Mouse (Mus musculus) gastrocnemius, postnatal 4 days (tissue): ENCODE results near the gene Sytl1. TPM values are rescaled to one million over a fixed set of nuclear protein-coding genes. Genes with fewer than 3 reads are reported as not detected.

Source experiments
- DNase-seq, 2 experiments: peaks; one replicate each; pipeline ENCODE4 v3.0.0; 2021 to 2022; ENCODE audit warnings: low spot score in 2 of 2, mixed read lengths in 2 of 2
- total RNA-seq, 2 experiments: library from RNA; stranded (reverse); gene quantifications; 2 replicates each; pipeline ENCODE4 v1.2.3; 2021

The Sytl1 gene
- total RNA-seq, 2 experiments from 2014 or later: 1.0 TPM

GRCm38 (mm10) chr4:133281513-133281912 lies 18.6 kb upstream of the Sytl1 start:
- DNase-seq: no peak

DNA sequence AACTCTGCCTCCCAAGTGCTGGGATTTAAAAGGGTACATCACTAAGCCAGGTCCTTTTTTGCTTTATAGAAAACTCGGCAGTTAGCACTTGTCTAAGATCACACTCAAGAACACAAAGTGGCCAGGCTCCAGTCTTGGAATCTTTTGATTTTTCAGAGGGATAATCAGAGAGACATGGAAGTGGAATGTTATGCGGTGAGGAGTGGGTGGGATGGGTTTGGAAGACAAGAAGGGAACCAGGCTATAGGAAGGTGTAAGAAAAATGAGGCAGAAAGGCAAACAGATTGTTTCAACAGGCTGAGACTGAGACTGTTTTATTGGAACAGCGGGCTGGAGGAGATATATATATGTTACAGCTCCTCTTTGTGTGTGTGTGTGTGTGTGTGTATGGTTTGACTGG lies 15.6 kb upstream of the Sytl1 start:
- DNase-seq: no peak

GRCm38 (mm10) chr4:133278067-133278466 lies 15.2 kb upstream of the Sytl1 start:
- DNase-seq: no peak

GRCm38 (mm10) chr4:133277104-133278026 lies 14.5 kb upstream of the Sytl1 start, which contains the start of gene Tmem222:
Tmem222 (minus strand) TSS chr4:133277792.
- DNase-seq: peak; percentile 89 to 93

DNA sequence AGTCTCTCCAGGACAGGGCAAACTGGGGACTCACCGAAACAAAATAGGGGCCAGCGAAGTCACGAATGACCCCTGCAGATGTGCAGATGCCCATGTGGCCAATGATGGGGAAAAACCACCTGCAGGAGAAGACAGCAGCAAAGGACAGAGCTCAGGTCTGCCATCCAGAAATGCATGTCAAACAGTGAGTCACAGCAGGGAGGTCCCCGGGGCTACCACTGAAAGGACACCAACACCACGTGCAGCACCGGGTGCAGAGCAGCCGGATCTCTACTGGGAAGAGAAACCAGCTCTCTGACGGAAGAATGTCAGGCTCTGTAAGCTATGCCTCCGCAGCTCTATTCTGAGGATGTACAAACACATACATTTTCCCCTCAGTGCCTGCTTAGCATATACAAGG lies 8.0 kb upstream of the Sytl1 start:
- DNase-seq: no peak

GRCm38 (mm10) chr4:133269596-133269995 lies 6.7 kb upstream of the Sytl1 start:
- DNase-seq: no peak

- DNase-seq: no peak
Measured at GRCm38 (mm10) chr4:133268931-133269330, 6.0 kb upstream of the Sytl1 start.

GRCm38 (mm10) chr4:133266248-133266880 lies 3.5 kb upstream of the Sytl1 start:
- DNase-seq: no peak

DNA sequence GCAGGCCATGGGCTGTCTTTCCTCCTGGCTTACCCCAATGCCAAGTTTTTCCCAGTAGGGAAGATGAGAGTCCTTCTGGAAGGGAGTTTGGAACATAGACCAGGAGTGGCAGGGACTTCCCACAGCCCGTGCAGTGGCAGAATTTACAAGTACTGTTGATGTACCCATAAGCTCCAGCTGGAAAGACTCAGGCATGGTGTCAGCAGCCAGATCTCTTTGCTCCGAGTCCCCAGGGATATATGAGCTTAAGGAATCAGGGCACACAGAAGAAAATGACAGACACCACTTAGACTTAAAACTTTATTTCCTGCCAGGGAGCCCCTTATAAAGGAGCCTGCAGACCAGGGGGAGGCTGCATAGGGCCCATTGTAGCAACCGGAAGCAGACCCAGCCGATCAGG lies 2.8 kb upstream of the Sytl1 start:
- DNase-seq: no peak

- no peak for DNase-seq
Measured at GRCm38 (mm10) chr4:133265297-133265696, 2.4 kb upstream of the Sytl1 start.

GRCm38 (mm10) chr4:133264559-133264958 lies 1.6 kb upstream of the Sytl1 start:
- no peak for DNase-seq

- no peak for DNase-seq
Measured at GRCm38 (mm10) chr4:133263756-133264155, 843 bp upstream of the Sytl1 start.

DNA sequence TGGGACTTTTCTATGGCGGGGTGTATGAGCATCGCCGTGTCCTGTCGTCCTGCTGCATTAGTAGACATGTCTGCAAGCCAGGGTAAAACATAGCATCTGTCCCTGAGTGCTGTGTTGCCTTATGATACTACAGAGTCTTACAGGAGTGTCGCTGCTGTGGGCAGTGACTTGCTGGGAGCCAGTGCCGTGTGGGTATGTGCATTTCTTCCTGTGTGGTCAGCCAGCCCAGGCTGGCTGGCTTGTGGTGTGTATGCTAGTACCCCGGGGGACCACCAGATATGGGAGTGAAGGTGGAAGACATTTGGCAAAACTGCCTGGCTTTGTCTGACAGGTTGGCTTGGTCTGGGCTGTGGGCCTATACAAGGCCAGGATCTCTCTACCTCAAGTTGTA lies 543 bp downstream of the Sytl1 start:
- DNase-seq: no peak

GRCm38 (mm10) chr4:133261641-133262374 lies 1.1 kb downstream of the Sytl1 start:
- DNase-seq: no peak

DNA sequence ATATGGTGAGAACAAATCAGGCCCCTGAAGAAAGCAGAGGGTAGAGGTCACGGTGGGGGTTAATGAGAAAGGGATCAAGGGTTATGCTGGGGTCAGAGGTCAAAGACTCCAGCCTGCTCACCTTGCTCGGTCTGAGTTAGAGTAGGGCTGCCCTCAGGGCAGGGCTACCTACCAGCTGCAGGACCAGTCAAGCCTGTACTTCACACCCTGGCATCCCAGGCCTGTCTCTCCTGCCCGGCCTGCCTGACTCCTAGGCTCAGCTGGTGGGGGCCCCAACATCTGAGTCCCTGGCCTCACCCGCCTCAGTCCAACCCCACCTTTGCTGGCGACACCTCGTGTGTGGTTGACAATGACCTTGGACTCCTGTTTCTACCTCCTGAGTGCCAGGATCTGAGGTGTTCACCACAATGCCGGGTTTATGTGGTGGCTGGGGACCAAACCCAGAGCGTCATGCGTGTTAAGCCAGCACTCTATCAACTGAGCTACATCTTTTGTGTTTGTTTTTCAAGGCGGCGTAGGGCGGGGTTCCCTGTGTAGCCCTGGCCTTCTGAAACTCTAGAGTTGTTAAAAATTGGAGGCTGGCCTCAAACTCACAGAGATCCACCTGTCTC lies 5.0 kb downstream of the Sytl1 start:
- DNase-seq: no peak

- DNase-seq: no peak
Measured at GRCm38 (mm10) chr4:133257230-133257629, 5.7 kb downstream of the Sytl1 start.

- DNase-seq: no peak
Measured at GRCm38 (mm10) chr4:133256820-133257219, 6.1 kb downstream of the Sytl1 start.

DNA sequence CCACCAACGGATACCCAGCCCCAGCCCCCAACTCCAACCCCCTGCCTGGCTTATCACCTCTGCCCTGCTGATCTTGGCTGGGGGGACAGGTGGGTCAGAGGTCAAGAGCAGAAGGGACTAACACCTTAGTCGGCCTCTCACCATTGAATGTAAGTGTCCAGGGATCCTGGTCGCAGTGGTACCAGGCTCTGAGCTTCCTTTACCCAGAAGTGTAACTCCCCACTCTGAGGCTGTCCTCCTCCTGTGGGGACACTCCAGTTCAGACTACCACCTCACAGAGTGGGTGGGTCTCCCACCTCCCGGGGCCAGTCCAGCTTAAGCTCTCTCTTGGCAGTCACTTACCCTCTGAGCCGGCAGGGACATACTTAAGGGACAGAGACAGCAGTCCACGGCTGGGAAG lies 7.5 kb downstream of the Sytl1 start:
- DNase-seq: no peak

DNA sequence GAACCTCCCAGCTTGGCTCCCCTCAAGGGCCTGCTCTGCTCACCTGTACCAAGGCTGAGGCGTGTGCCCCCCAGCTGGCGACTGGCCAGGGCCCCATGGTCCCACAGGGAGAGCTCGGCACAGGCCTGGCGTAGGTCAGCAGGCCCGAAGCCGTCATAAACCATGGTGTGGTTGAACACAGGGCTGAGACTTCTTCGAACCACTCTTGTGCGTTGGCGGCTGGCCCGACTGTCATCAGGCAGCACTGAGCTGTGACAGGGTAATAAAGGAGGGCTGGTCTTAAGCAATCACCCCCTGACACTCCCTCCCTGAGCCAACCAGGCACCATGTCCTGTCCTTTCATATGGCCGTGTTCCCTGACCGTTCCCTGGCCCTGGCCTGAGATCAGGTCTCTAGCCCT lies 9.5 kb downstream of the Sytl1 start:
- no peak for DNase-seq

- DNase-seq: no peak
Measured at GRCm38 (mm10) chr4:133252089-133252488, 10.8 kb downstream of the Sytl1 start.

DNA sequence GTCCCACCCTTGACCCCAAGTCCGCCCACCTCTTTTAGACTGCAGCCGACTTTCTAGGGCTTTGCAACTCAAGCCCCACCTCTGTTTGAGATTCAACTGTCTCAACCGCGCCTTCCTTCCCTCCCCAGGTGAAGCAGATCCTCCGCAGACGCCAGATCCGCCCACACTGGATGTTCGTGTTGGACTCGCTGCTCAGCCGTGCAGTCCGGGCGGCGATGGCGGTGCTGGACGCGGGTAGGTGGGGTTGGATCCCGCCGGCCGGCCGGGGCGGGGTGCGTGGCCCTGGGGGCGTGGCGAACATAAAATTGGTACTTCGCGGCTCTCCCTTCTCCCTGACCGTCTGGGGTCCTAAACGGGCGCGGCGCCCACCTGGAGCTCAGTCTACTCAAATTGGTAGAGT lies 11.7 kb downstream of the Sytl1 start:
- no peak for DNase-seq
